Mouse (Mus musculus) MEL (cell line): ENCODE data around the gene Xrcc4. TPM values are rescaled to one million over a fixed set of nuclear protein-coding genes. Genes with fewer than 3 reads are reported as not detected.
A peak's percentile ranks its signal among the peaks of the same experiment; 100 is the strongest.

Experiments used
- DNase-seq: peaks from one replicate; pipeline ENCODE4 v3.0.0; 2011; ENCODE audit warnings: low read depth, low spot score
- H3K27ac ChIP-seq: 2 replicates; pipeline ENCODE4 v1.5.1; 2012; ENCODE audit warnings: low read depth, mild to moderate bottlenecking, control low read depth, low read length, moderate library complexity; ENCODE audit not compliant: control insufficient read depth
- H3K27me3 ChIP-seq, 2 experiments: fragments of 150-350 bp in 1 of 2; sonication (generic) in 1 of 2; 2 replicates each; pipeline ENCODE4 v1.6.1; 2012; ENCODE audit warnings: low read length in 2 of 2, mild to moderate bottlenecking in 2 of 2, improper control_type of control experiment in 1 of 2, moderate library complexity in 1 of 2; ENCODE audit not compliant: insufficient read depth in 2 of 2, control insufficient read depth in 1 of 2
- H3K36me3 ChIP-seq, 2 experiments: 2 replicates each; pipeline ENCODE4 v1.6.1; 2012 to 2014; ENCODE audit warnings: low read length in 2 of 2, improper control_type of control experiment in 1 of 2, inconsistent platforms in 1 of 2, mild to moderate bottlenecking in 1 of 2; ENCODE audit not compliant: insufficient read depth in 2 of 2, control insufficient read depth in 1 of 2
- H3K4me1 ChIP-seq, 2 experiments: fragments of 150-350 bp in 1 of 2; sonication (generic) in 1 of 2; 2 replicates each; pipeline ENCODE4 v1.6.1; 2012; ENCODE audit warnings: low read length in 2 of 2, improper control_type of control experiment in 1 of 2, mild to moderate bottlenecking in 1 of 2; ENCODE audit not compliant: insufficient read depth in 2 of 2, control insufficient read depth in 1 of 2
- H3K4me3 ChIP-seq, 2 experiments: fragments of 150-350 bp in 1 of 2; sonication (generic) in 1 of 2; 2 replicates each; pipeline ENCODE4 v1.5.1; 2012; ENCODE audit warnings: low read depth in 2 of 2, low read length in 2 of 2, mild to moderate bottlenecking in 2 of 2, moderate library complexity in 2 of 2, control low read depth in 1 of 2, improper control_type of control experiment in 1 of 2; ENCODE audit not compliant: control insufficient read depth in 1 of 2, insufficient read depth in 1 of 2
- H3K79me2 ChIP-seq: 2 replicates; pipeline ENCODE4 v1.6.1; 2012; ENCODE audit warnings: mild to moderate bottlenecking, low read length, moderate library complexity; ENCODE audit not compliant: control insufficient read depth, poor library complexity, insufficient read depth
- H3K9ac ChIP-seq: 2 replicates; pipeline ENCODE4 v1.6.1; 2012; ENCODE audit warnings: low read depth, mild to moderate bottlenecking, control low read depth, low read length, moderate library complexity; ENCODE audit not compliant: control insufficient read depth, poor library complexity, severe bottlenecking
- H3K9me3 ChIP-seq: fragments of 150-350 bp; sonication (generic); replicated peaks from 2 replicates; pipeline ENCODE4 v1.6.1; 2012; ENCODE audit warnings: mild to moderate bottlenecking, low read length, improper control_type of control experiment, moderate library complexity; ENCODE audit not compliant: insufficient read depth
- CHD1 ChIP-seq: IDR thresholded peaks from 2 replicates; pipeline ENCODE4 v1.6.1; 2012; ENCODE audit warnings: low read depth, mild to moderate bottlenecking, inconsistent platforms, low read length, improper control_type of control experiment
- EP300 ChIP-seq, 2 experiments: IDR thresholded peaks; 2 replicates each; pipeline ENCODE4 v1.6.1; 2011; ENCODE audit warnings: improper control_type of control experiment in 2 of 2, low read length in 2 of 2, low read depth in 1 of 2, mild to moderate bottlenecking in 1 of 2
- ETS1 ChIP-seq: IDR thresholded peaks from 2 replicates; pipeline ENCODE4 v1.6.1; 2012; ENCODE audit warnings: low read depth, mild to moderate bottlenecking, inconsistent platforms, low read length, improper control_type of control experiment, moderate library complexity
- GABPA ChIP-seq: IDR thresholded peaks from 2 replicates; pipeline ENCODE4 v1.6.1; 2012; ENCODE audit warnings: low read depth, mild to moderate bottlenecking, inconsistent platforms, low read length, improper control_type of control experiment, moderate library complexity
- GATA1 ChIP-seq: IDR thresholded peaks from 2 replicates; pipeline ENCODE4 v1.6.1; 2011; ENCODE audit warnings: low read depth, low read length, improper control_type of control experiment
- JUND ChIP-seq: IDR thresholded peaks from 2 replicates; pipeline ENCODE4 v1.6.1; 2011; ENCODE audit warnings: low read depth, mild to moderate bottlenecking, improper control_type of control experiment, low read length
- MAFK ChIP-seq: IDR thresholded peaks from 2 replicates; pipeline ENCODE4 v1.6.1; 2011; ENCODE audit warnings: low read depth, mild to moderate bottlenecking, low read length, improper control_type of control experiment, borderline replicate concordance
- MAX ChIP-seq: IDR thresholded peaks from 2 replicates; pipeline ENCODE4 v1.6.1; 2011; ENCODE audit warnings: low read length, improper control_type of control experiment
- MYB ChIP-seq: IDR thresholded peaks from 2 replicates; pipeline ENCODE4 v1.6.1; 2011; ENCODE audit warnings: mild to moderate bottlenecking, low read depth, low read length, improper control_type of control experiment
- MYC ChIP-seq: IDR thresholded peaks from 2 replicates; pipeline ENCODE4 v1.6.1; 2011; ENCODE audit warnings: low read depth, mild to moderate bottlenecking, low read length, improper control_type of control experiment, moderate library complexity
- NELFE ChIP-seq: IDR thresholded peaks from 2 replicates; pipeline ENCODE4 v1.6.1; 2011; ENCODE audit warnings: low read depth, low read length, improper control_type of control experiment
- RAD21 ChIP-seq: IDR thresholded peaks from 2 replicates; pipeline ENCODE4 v1.6.1; 2011; ENCODE audit warnings: mild to moderate bottlenecking, low read depth, low read length, improper control_type of control experiment
- TAL1 ChIP-seq: IDR thresholded peaks from 2 replicates; pipeline ENCODE4 v1.6.1; 2012; ENCODE audit warnings: mild to moderate bottlenecking, inconsistent platforms, low read length, moderate library complexity, mixed read lengths
- TBP ChIP-seq: IDR thresholded peaks from 2 replicates; pipeline ENCODE4 v1.8.0; 2011; ENCODE audit warnings: low read depth, low read length, improper control_type of control experiment
- TCF12 ChIP-seq: IDR thresholded peaks from 2 replicates; pipeline ENCODE4 v1.6.1; 2014; ENCODE audit warnings: low read depth, mild to moderate bottlenecking, inconsistent platforms, low read length, improper control_type of control experiment, moderate library complexity
- UBTF ChIP-seq: IDR thresholded peaks from 2 replicates; pipeline ENCODE4 v1.6.1; 2012; ENCODE audit warnings: low read depth, mild to moderate bottlenecking, inconsistent platforms, low read length, improper control_type of control experiment, moderate library complexity, borderline replicate concordance; ENCODE audit not compliant: insufficient read depth
- ZKSCAN1 ChIP-seq: IDR thresholded peaks from 2 replicates; pipeline ENCODE4 v1.6.1; 2012; ENCODE audit warnings: low read depth, mild to moderate bottlenecking, inconsistent platforms, low read length, improper control_type of control experiment, moderate library complexity
- ZNF384 ChIP-seq: IDR thresholded peaks from 2 replicates; pipeline ENCODE4 v1.6.1; 2012; ENCODE audit warnings: low read depth, mild to moderate bottlenecking, inconsistent platforms, low read length, improper control_type of control experiment
- polyA plus RNA-seq, 2 experiments: library from polyadenylated mRNA; stranded (reverse) in 1 of 2; unstranded in 1 of 2; fragments of >175 nt in 1 of 2; fragments of >200 nt in 1 of 2; gene quantifications; 2 replicates each; pipeline versions ENCODE4 v1.2.1 to v1.2.4; 2012; ENCODE audit warnings: low replicate concordance in 2 of 2, low read depth in 1 of 2; ENCODE audit not compliant: insufficient read length in 2 of 2, insufficient read depth in 1 of 2, missing spikeins in 1 of 2
- total RNA-seq: library from RNA; depleted of rRNA; stranded (reverse); fragments of 300-350 nt; gene quantifications from 2 replicates; pipeline ENCODE4 v1.2.3, GENCODE M21; 2012

The Xrcc4 gene
- total and polyA plus RNA-seq, 3 experiments = 6.6 to 7.7 TPM; not detected in 1

DNA sequence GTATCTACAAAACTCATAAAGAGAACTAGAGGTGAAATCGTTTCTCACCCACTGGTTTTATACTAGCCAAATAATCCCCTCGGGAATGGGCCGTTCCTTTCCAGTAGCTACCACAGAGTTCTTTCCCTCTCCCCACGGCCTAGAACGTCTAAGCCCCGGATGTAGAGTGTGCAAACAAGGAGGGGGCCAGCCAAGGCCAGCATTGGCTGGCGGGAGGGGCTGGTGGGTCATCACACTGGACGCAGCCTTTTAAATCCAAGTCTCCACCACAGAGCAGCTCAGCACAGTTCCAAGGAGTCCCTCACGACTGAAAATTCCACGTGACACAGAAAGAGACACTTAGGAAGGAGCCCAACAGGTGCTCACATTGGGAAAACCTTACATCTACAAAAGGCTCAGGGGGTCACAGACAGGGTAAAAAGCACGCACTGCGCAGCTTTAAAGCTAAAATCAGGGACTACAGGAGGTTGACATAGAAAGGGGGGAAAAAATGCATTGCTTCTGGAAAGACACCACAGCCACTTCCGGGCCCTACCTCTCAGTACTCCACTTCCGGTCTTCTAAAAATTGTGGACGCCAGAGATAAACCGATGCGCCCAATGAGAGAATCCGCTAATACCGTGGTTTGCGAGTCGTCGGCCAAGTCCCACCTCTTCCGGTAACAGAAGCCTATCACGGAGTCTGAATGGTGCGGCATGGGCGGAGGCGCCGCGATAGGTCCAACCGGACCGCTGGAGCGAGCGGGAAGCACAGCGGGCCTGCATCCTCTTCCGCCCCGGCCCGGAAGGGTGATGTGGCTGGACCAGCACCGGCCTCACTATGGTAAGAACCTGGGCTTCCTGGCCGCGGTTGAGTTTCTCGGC, at the start of gene Xrcc4, which contains the start of gene Tmem167 (continued):
- TF ChIP-seq GABPA (no peak), MAFK (no peak), MYC (peak; percentile 90), TBP (peak; percentile 90), RAD21 (no peak)
- TF ChIP-seq, all 39 proteins: peak for 20

DNA sequence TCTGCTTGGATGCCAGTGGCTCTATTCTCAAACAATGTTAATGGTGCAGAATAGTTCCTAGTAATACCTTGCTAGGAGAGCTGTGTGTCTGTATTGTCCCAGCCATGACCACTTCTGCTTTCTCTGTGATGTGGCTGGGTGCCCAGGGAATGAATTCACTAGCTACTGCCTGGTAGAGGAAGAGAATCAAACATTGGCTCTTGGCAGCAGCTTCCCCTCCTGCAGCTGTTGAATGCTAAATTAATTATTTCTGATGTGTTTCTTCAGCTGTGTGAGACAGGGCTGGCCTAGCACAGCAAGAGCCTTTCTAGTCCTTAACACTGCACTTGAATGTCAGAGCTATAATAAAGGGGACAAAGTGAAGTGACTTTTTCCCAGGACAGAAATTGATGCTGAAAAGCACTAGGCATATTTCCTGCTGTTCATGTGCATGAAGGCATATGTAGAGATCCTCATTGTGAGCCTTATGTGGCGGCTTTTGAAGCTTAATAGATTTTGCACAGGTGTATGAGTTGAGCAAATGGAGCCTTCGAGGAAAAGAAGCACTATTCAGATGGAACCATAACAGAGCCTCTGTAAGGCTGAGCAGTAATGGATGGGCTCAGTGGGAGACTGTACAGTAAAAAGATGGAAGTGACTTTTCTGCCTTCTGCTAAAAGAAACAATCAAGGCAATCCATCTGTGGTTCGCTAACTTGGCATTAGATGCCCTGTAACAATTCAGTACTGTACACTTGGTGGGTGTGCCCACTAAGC, 46.9 kb upstream of the Xrcc4 start:
- H3K4me1 ChIP-seq = no peaks in the 10 kb centered on the region; a peak in 1 of 4 replicates
- no peaks in the 10 kb centered on the region for H3K79me2 ChIP-seq
- no peak overlapping the region for H3K9ac ChIP-seq
- H3K9me3 ChIP-seq = no peaks in the 10 kb centered on the region
- no peak overlapping the region for H3K27ac ChIP-seq
- no peaks in the 10 kb centered on the region; a peak in 1 of 4 replicates for H3K27me3 ChIP-seq
- TF ChIP-seq EP300 (IDR thresholded peaks at IDR 0.05; ENCODE audit: low read depth in 1 of 2, low read length in 2 of 2) = peak; percentile 5 to 63; a peak in 1 of 4 replicates
- TF ChIP-seq MAX = no peak
- no peak for TF ChIP-seq MYB
- TF ChIP-seq ZKSCAN1 = no peak
- TF ChIP-seq GABPA = no peak
- TF ChIP-seq JUND = no peak
- peak; percentile 40; the same call in 1 of the 2 replicates for TF ChIP-seq ETS1
- TF ChIP-seq ZNF384 = no peak
- no peak for TF ChIP-seq NELFE
- no peak for TF ChIP-seq GATA1
- no peak for TF ChIP-seq CHD1
- no peak for TF ChIP-seq UBTF
- TF ChIP-seq TCF12 = no peak
- no peak for TF ChIP-seq TAL1
- no peaks in the 10 kb centered on the region for H3K36me3 ChIP-seq
- peak; percentile 86 for DNase-seq
- H3K4me3 ChIP-seq = no peak overlapping the region
